In the genomic region with DNA sequence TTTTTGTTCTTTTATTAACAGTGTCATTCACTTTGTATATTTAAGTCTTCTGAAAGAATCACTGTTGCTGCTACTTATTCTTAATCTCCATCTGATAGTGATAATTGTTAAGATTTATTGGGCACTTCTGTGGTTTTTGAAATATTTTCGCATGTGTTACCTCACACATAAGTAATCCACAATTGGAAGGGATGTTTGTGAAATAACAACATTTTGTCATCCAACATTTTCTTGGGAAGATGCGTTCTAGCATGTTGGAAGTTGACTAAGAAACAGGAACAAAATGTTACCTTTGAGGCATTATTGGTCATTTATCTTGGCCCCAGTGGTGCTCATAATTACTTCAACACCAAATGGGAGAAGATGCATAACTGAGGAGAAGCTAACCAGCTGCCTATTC, we compare ENCODE assay signal across 25 mouse cellular contexts.
"Had no signal": no experiment of that assay in that cellular context is flagged by ENCODE, and none has a peak within 500 bp of the region (broad histone marks: within the 10 kb centered on the region; RNA-seq: fewer than 3 reads in every experiment).

No protein-coding gene starts in this region.

- H3K4me2 ChIP-seq: limb, embryonic 12.5 days; limb, embryonic 13.5 days; limb, embryonic 15.5 days; liver, embryonic 11.5 days; liver, embryonic 12.5 days; liver, embryonic 13.5 days; liver, embryonic 15.5 days; lung, embryonic 14.5 days; lung, embryonic 15.5 days; midbrain, embryonic 12.5 days; midbrain, embryonic 13.5 days; midbrain, embryonic 15.5 days; neural tube, embryonic 12.5 days had no signal

- H3K9me3 ChIP-seq: limb, embryonic 10.5 days; limb, embryonic 12.5 days; limb, embryonic 13.5 days; limb, embryonic 15.5 days; liver, embryonic 12.5 days; liver, embryonic 13.5 days; liver, embryonic 15.5 days; lung, embryonic 15.5 days; megakaryocyte, embryonic 14.5 days; midbrain, embryonic 10.5 days; midbrain, embryonic 12.5 days; midbrain, embryonic 13.5 days; midbrain, embryonic 15.5 days; neural tube, embryonic 12.5 days had no signal

- H3K27me3 ChIP-seq: limb, embryonic 12.5 days; limb, embryonic 13.5 days; limb, embryonic 15.5 days; liver, embryonic 12.5 days; liver, embryonic 13.5 days; liver, embryonic 15.5 days; lung, embryonic 15.5 days; megakaryocyte, embryonic 14.5 days; midbrain, embryonic 13.5 days; midbrain, embryonic 15.5 days; neural tube, embryonic 12.5 days had no signal

- H3K9ac ChIP-seq: limb, embryonic 12.5 days; limb, embryonic 13.5 days; limb, embryonic 15.5 days; liver, embryonic 12.5 days; liver, embryonic 13.5 days; liver, embryonic 14.5 days; liver, embryonic 15.5 days; liver, postnatal 0 days; lung, embryonic 14.5 days; lung, embryonic 15.5 days; midbrain, embryonic 12.5 days; midbrain, embryonic 13.5 days; midbrain, embryonic 15.5 days; neural tube, embryonic 12.5 days had no signal

- DNase-seq: left cerebral cortex, postnatal 4 days; liver; liver, embryonic 13.5 days; liver, postnatal 0 days; lung, adult 2 months; lung, postnatal 4 days had no signal

- H3K36me3 ChIP-seq: limb, embryonic 10.5 days; limb, embryonic 12.5 days; limb, embryonic 13.5 days; limb, embryonic 15.5 days; liver, embryonic 12.5 days; liver, embryonic 13.5 days; liver, embryonic 15.5 days; lung, embryonic 15.5 days; midbrain, embryonic 10.5 days; midbrain, embryonic 12.5 days; midbrain, embryonic 13.5 days; midbrain, embryonic 15.5 days; neural tube, embryonic 12.5 days had no signal

- H3K4me3 ChIP-seq: limb, embryonic 10.5 days; limb, embryonic 12.5 days; limb, embryonic 13.5 days; limb, embryonic 15.5 days; liver, embryonic 12.5 days; liver, embryonic 13.5 days; liver, embryonic 15.5 days; lung, embryonic 15.5 days; megakaryocyte, embryonic 14.5 days; midbrain, embryonic 10.5 days; midbrain, embryonic 12.5 days; midbrain, embryonic 13.5 days; midbrain, embryonic 15.5 days; myocyte; neural tube, embryonic 12.5 days had no signal

- H3K4me1 ChIP-seq: limb, embryonic 10.5 days; limb, embryonic 12.5 days; limb, embryonic 13.5 days; liver, embryonic 12.5 days; liver, embryonic 13.5 days; liver, embryonic 15.5 days; megakaryocyte, embryonic 14.5 days; neural tube, embryonic 12.5 days had no signal

- H3K27ac ChIP-seq: limb, embryonic 10.5 days; limb, embryonic 12.5 days; limb, embryonic 13.5 days; limb, embryonic 15.5 days; liver, embryonic 12.5 days; liver, embryonic 13.5 days; liver, embryonic 14.5 days; liver, embryonic 15.5 days; macrophage; midbrain, embryonic 10.5 days; midbrain, embryonic 12.5 days; midbrain, embryonic 13.5 days; midbrain, embryonic 15.5 days; neural tube, embryonic 12.5 days had no signal

- ATAC-seq: liver, embryonic 12.5 days; liver, postnatal 0 days; midbrain, embryonic 13.5 days; midbrain, embryonic 15.5 days; midbrain, embryonic 16.5 days had no signal
